Mouse (Mus musculus) embryonic facial prominence, embryonic 15.5 days (tissue): ENCODE data around the gene Npr2. TPM values are rescaled to one million over a fixed set of nuclear protein-coding genes. Genes with fewer than 3 reads are reported as not detected.
A peak's percentile ranks its signal among the peaks of the same experiment; 100 is the strongest.
"Not testable (repeated sequence)": the region's sequence is repeated elsewhere in the genome, so short reads cannot be mapped to it uniquely, and the experiment has no call there.

Experiments
- ATAC-seq: fragments of 200-750 bp; cut with Nextera tagmentation; 2 replicates; pipeline ENCODE4 v1.8.0; 2017; ENCODE audit warnings: low read depth, moderate TSS enrichment; ENCODE audit not compliant: insufficient number of reproducible peaks, low FRiP score, low TSS enrichment
- H3K27ac ChIP-seq: fragments of 300-500 bp; sonication (generic); replicated peaks from 2 replicates; pipeline ENCODE4 v1.5.1; 2015; ENCODE audit warnings: mild to moderate bottlenecking, inconsistent platforms
- H3K27me3 ChIP-seq: fragments of 300-500 bp; sonication (generic); 2 replicates; pipeline ENCODE4 v1.6.1; 2015; ENCODE audit warnings: inconsistent platforms
- H3K36me3 ChIP-seq: fragments of 300-500 bp; sonication (generic); 2 replicates; pipeline ENCODE4 v1.6.1; 2015; ENCODE audit warnings: mild to moderate bottlenecking, inconsistent platforms
- H3K4me1 ChIP-seq: fragments of 300-500 bp; sonication (generic); 2 replicates; pipeline ENCODE4 v1.6.1; 2015; ENCODE audit warnings: inconsistent platforms
- H3K4me2 ChIP-seq: fragments of 300-500 bp; sonication (generic); replicated peaks from 2 replicates; pipeline ENCODE4 v1.6.1; 2015; ENCODE audit warnings: mild to moderate bottlenecking, inconsistent platforms
- H3K4me3 ChIP-seq: fragments of 300-500 bp; sonication (generic); replicated peaks from 2 replicates; pipeline ENCODE4 v1.5.1; 2015; ENCODE audit warnings: mild to moderate bottlenecking, inconsistent platforms
- H3K9ac ChIP-seq: fragments of 300-500 bp; sonication (generic); 2 replicates; pipeline ENCODE4 v1.6.1; 2015; ENCODE audit warnings: inconsistent platforms
- H3K9me3 ChIP-seq: fragments of 300-500 bp; sonication (generic); replicated peaks from 2 replicates; pipeline ENCODE4 v1.6.1; 2016; ENCODE audit warnings: inconsistent platforms
- WGBS: fragments of 180-500 bp; shearing (Covaris S2); methylation state at CpG from one replicate; pipeline ENCODE4 v1.1.7; 2015; 5-methylcytosine and 5-hydroxymethylcytosine counted together
- polyA plus RNA-seq: library from polyadenylated mRNA; unstranded; fragments of >200 nt; fragmentation: Nextera tagmentation; extraction: Ambion mirVana; gene quantifications from 2 replicates; pipeline ENCODE4 v1.2.1, GENCODE M21; 2015

Gene Npr2
- polyA plus RNA-seq = 19.7 and 20.9 TPM in 2 replicates

GRCm38 (mm10) chr4:43631046-43631955, at the start of gene Npr2:
Gene Npr2, plus strand, starts transcription at chr4:43631935.
- peak; percentile 66 for ATAC-seq
- H3K27me3 ChIP-seq = no peaks in the 10 kb centered on the region
- H3K9ac ChIP-seq = peak within 1 kb of the TSS; percentile 73
- peak within 1 kb of the TSS; percentile 72 for H3K4me3 ChIP-seq
- no peaks in the 10 kb centered on the region for H3K9me3 ChIP-seq
- H3K4me2 ChIP-seq = peak within 1 kb of the TSS; percentile 82
- H3K36me3 ChIP-seq = no peaks in the 10 kb centered on the region
- H3K27ac ChIP-seq = peak within 1 kb of the TSS; percentile 88
- H3K4me1 ChIP-seq = peaks cover 33% of the 10 kb centered on the region
- under 1% methylated on average over 40 of the region's 70 CpGs for WGBS

GRCm38 (mm10) chr4:43582241-43582640, 49.5 kb upstream of the Npr2 start:
- no peaks in the 10 kb centered on the region for H3K9me3 ChIP-seq
- H3K4me1 ChIP-seq = peaks cover 20% of the 10 kb centered on the region
- no peak overlapping the region for H3K9ac ChIP-seq
- ATAC-seq = no peak
- WGBS = 87% methylated on average over 5 of the region's 5 CpGs
- H3K36me3 ChIP-seq = peaks cover 48% of the 10 kb centered on the region
- no peak overlapping the region for H3K4me2 ChIP-seq
- H3K4me3 ChIP-seq = no peak overlapping the region
- H3K27me3 ChIP-seq = no peaks in the 10 kb centered on the region
- H3K27ac ChIP-seq = no peak overlapping the region

- no peak overlapping the region for H3K4me3 ChIP-seq
- peaks cover 48% of the 10 kb centered on the region for H3K36me3 ChIP-seq
- H3K9me3 ChIP-seq = no peaks in the 10 kb centered on the region
- no peak for ATAC-seq
- H3K4me1 ChIP-seq = peaks cover 12% of the 10 kb centered on the region
- H3K27ac ChIP-seq = no peak overlapping the region
- no peaks in the 10 kb centered on the region for H3K27me3 ChIP-seq
- H3K4me2 ChIP-seq = no peak overlapping the region
- no peak overlapping the region for H3K9ac ChIP-seq
- WGBS = 79% methylated on average over 7 of the region's 7 CpGs
Observed at GRCm38 (mm10) chr4:43583421-43583820, 48.3 kb upstream of the Npr2 start.

- 66% methylated on average over 12 of the region's 12 CpGs for WGBS
- Histone ChIP-seq H3K36me3 (peaks cover 48% of the 10 kb centered on the region), H3K9ac (no peak within 1 kb of the TSS)
Observed at GRCm38 (mm10) chr4:43584444-43585416, 47.0 kb upstream of the Npr2 start, which contains the start of gene Msmp. Gene Msmp, minus strand, starts transcription at chr4:43584494.

GRCm38 (mm10) chr4:43585682-43586081, 46.1 kb upstream of the Npr2 start:
- Histone ChIP-seq H3K27ac (no peak overlapping the region), H3K4me2 (no peak overlapping the region), H3K9me3 (no peaks in the 10 kb centered on the region), H3K36me3 (peaks cover 44% of the 10 kb centered on the region), H3K27me3 (no peaks in the 10 kb centered on the region), H3K4me1 (no peaks in the 10 kb centered on the region), H3K9ac (no peak overlapping the region), H3K4me3 (no peak overlapping the region)
- 26% methylated on average over 10 of the region's 10 CpGs for WGBS
- ATAC-seq = no peak

More at GRCm38 (mm10) chr4:43584444-43585416, 47.0 kb upstream of the Npr2 start, which contains the start of gene Msmp:
- Histone ChIP-seq H3K27ac (no peak within 1 kb of the TSS), H3K27me3 (no peaks in the 10 kb centered on the region), H3K9me3 (no peaks in the 10 kb centered on the region), H3K4me1 (peaks cover 8% of the 10 kb centered on the region), H3K4me3 (no peak within 1 kb of the TSS), H3K4me2 (no peak within 1 kb of the TSS)
- no peak for ATAC-seq

GRCm38 (mm10) chr4:43586411-43586810, 45.3 kb upstream of the Npr2 start:
- Histone ChIP-seq H3K27ac (no peak overlapping the region), H3K36me3 (peaks cover 36% of the 10 kb centered on the region), H3K27me3 (no peaks in the 10 kb centered on the region), H3K9me3 (no peaks in the 10 kb centered on the region), H3K9ac (no peak overlapping the region), H3K4me2 (no peak overlapping the region), H3K4me3 (no peak overlapping the region), H3K4me1 (no peaks in the 10 kb centered on the region)
- peak; percentile 45; the same call in 1 of the 2 replicates for ATAC-seq
- 73% methylated on average over 8 of the region's 8 CpGs for WGBS

- H3K4me2 ChIP-seq = no peak overlapping the region
- ATAC-seq = no peak
- no peak overlapping the region for H3K9ac ChIP-seq
- H3K27ac ChIP-seq = no peak overlapping the region
- no peaks in the 10 kb centered on the region for H3K4me1 ChIP-seq
- H3K36me3 ChIP-seq = peaks cover 24% of the 10 kb centered on the region
- 28% methylated on average over 7 of the region's 7 CpGs for WGBS
- no peak overlapping the region for H3K4me3 ChIP-seq
- H3K9me3 ChIP-seq = no peaks in the 10 kb centered on the region
- H3K27me3 ChIP-seq = no peaks in the 10 kb centered on the region
Observed at GRCm38 (mm10) chr4:43587681-43588080, 44.1 kb upstream of the Npr2 start.

- H3K9me3 ChIP-seq = no peaks in the 10 kb centered on the region
- no peak overlapping the region for H3K4me3 ChIP-seq
- H3K4me1 ChIP-seq = no peaks in the 10 kb centered on the region
- no peak overlapping the region for H3K4me2 ChIP-seq
- no peak for ATAC-seq
- H3K27ac ChIP-seq = no peak overlapping the region
- no peak overlapping the region for H3K9ac ChIP-seq
- no peaks in the 10 kb centered on the region for H3K27me3 ChIP-seq
- H3K36me3 ChIP-seq = no peaks in the 10 kb centered on the region
- WGBS = 76% methylated on average over 5 of the region's 5 CpGs
Observed at GRCm38 (mm10) chr4:43591543-43591942, 40.2 kb upstream of the Npr2 start.

- Histone ChIP-seq H3K27ac (no peak overlapping the region), H3K9ac (no peak overlapping the region), H3K9me3 (no peaks in the 10 kb centered on the region), H3K4me2 (no peak overlapping the region), H3K27me3 (no peaks in the 10 kb centered on the region), H3K4me3 (no peak overlapping the region), H3K4me1 (no peaks in the 10 kb centered on the region), H3K36me3 (no peaks in the 10 kb centered on the region)
- WGBS = 74% methylated on average over 3 of the region's 3 CpGs
- no peak for ATAC-seq
Observed at GRCm38 (mm10) chr4:43591961-43592360, 39.8 kb upstream of the Npr2 start.

- ATAC-seq = no peak
- Histone ChIP-seq H3K4me2 (no peak overlapping the region), H3K4me1 (no peaks in the 10 kb centered on the region), H3K27ac (no peak overlapping the region), H3K4me3 (no peak overlapping the region), H3K9me3 (no peaks in the 10 kb centered on the region), H3K9ac (no peak overlapping the region), H3K36me3 (no peaks in the 10 kb centered on the region), H3K27me3 (no peaks in the 10 kb centered on the region)
- 63% methylated on average over 3 of the region's 3 CpGs for WGBS
Observed at GRCm38 (mm10) chr4:43593453-43593852, 38.3 kb upstream of the Npr2 start.

- not testable (repeated sequence) for H3K36me3 ChIP-seq, H3K4me1 ChIP-seq, H3K4me3 ChIP-seq, H3K27ac ChIP-seq, H3K9ac ChIP-seq, ATAC-seq, H3K9me3 ChIP-seq, H3K4me2 ChIP-seq, H3K27me3 ChIP-seq
- 76% methylated on average over 2 of the region's 2 CpGs for WGBS
Observed at GRCm38 (mm10) chr4:43596597-43596996, 35.1 kb upstream of the Npr2 start.
